Mouse (Mus musculus): Measurements from ENCODE around the gene Agap1.

Agap1 gene

DNA sequence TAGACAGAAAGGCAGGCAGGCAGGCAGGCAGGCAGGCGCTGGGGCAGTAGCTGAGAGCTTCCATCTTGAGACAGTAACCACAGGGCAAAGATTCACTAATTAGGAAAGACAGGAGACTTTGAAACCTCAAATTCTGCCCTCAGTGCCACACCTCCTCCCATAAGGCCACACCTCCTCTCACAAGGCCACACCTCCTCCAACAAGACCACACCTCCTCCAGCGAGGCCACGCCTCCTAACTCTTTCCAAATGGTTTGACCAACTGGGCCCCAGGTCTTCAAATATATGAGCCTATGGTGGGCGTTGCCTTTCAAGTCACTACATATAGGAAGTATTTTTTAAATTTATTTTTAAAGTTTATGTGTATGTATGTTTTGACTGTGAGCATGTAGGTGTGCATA, 446.8 kb downstream of the Agap1 start:
- in situ Hi-C loops (cut with MboI): no loop called here

DNA sequence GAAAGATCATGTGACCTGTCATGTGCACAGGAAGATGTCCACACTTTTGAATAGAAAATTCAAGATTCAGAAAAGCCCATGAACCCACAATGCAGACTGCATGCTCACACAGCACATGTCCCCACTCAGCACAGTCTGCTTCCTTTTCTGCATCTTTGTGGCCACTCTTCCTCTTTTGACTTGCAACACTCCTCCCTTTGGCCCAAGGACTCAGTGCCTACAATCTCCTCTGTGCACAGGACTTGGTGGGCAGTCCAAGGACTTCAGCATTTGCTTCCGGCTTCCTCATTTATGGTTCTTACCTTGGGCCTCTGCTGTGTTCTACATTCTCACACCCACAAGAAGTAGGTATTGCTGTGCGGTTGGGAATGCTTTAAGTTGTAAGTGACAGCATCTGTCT, 447.6 kb downstream of the Agap1 start:
- in situ Hi-C loops (cut with MboI): no loop called here

DNA sequence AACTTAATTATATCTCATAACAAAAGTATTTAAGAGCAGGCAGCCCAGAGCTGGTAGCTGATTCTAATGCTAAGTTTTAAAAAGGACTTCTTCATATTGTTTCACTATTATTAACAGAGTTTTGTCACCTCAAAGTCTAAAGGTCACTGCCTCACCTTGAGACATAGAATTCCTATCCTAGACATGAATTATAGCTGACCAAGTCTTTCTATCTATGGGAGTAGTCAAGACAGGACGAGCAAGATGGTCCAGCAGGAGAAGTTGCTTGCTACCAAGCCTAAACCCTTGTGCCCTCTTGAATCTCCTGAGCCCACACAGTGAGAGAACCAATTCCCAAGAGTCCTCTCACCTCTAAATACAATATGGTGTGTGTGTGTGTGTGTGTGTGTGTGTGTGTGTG, 448.0 kb downstream of the Agap1 start:
- in situ Hi-C loops (cut with MboI): no loop called here

DNA sequence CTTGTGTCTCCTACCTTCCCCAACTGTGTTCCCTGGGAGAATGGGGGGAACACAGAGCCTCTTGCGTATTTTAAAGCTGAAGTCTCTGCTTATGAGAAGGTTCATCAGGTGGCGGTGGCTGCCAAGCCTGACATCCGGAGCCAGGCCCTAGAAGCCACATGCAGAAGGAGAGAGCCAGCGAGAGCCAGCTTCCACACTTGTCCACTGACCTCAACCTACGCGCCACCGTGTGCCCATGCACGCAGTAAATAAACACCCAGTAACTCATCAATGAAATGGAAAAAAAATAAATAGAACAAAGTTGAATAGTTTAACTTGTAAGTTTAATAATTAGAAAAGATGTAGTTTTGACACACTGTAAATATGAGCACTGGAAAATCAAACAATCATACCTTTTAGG, 455.2 kb downstream of the Agap1 start:
- in situ Hi-C loops (cut with MboI): no loop called here

DNA sequence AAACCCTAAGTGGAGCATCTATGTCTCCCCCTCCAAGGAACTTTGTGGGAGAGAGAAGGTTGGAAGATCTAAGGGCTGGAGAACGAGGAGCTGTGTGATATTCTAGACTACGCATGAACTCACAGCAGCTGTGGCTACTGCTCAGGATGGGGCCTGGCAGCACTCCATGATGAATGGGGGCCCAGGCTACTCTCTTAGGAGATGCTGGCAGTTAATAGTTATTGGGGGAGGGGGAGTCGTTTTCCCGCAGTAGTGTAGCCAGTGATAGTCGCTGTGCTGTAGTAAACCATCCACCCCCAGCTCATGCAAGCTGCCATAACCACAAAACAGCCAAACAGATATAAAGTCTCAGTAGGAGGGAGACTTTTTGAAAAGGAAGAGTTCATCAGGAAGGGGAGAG, 457.8 kb downstream of the Agap1 start:
- in situ Hi-C loops (cut with MboI): no loop called here

DNA sequence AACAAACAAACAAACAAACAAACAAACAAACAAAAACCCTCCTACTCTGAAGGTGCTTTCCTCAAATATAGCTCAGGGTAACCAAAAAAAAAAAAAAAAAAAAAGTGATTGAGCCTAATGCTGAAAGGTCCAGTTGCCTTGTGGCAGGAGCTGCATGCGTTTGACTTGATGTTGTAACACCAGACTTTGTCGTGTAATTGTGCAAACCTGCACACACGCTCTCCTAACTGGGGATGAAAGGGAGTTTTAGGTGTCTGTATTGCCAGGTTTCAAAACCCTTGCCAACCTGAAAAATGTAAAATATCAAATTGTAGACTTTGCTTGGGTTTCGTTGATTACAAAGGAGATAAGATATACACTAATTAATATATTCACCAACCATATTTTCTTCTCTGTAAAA, 459.0 kb downstream of the Agap1 start:
- in situ Hi-C loops (cut with MboI): no loop called here

DNA sequence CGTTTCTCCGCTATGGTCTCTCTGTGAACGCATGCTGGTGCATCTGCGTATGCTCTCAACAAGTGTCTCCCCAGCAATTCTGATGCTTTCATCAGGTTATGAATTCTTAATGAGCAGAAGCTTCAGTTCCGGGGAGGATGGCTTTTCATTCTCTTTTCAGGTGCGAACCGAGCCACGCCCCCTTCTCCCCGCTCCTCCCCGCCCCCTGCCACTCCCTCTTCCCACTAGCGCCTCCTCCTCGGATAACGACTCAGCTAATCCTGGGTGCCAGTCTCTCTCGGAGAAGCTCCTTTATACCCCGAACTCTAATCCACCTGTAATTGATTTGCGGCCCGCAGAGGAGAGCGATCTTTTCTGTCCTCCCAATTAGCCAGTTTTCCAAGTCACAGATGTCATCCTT, 463.5 kb downstream of the Agap1 start:
- in situ Hi-C loops (cut with MboI): no loop called here

DNA sequence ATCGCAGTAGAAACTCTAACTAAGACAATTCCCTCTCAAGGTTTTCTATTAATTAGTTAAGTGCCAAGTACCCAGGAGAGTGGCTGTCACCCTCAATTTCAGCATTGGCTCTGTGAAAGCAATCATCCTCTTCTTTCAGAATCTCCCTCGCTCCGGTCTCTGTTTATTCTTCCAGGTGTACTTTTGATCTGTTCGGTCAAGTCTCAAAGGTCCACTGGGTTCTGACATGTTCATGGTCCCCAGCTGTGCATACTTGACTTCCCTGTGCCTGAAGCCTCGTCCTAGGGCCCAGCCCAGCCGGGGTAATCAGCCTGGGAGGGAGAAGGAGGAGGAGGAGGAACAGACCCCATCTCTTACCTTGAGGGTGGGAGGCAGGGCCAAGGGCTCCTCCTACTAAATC, 464.6 kb downstream of the Agap1 start:
- in situ Hi-C loops (cut with MboI): no loop called here

DNA sequence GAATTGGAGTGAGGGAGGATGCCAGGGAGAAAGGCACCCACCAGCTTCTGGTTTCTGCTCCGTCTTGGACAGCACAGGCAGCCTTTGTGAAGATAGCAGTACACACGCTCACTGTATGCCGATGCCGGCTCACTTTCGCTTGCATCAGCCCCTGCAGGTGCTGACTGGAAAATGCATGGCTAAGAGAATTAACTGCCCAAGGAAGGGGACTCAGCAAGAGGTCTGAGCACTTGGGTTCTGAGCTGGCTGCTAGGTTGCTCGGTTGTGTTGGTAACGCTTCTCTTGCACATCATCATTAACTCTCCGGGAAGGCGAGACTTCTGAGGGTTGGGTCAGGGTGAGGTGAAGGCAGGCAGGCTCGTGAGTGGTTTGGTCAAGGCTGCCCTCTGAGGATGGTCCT, 467.2 kb downstream of the Agap1 start:
- in situ Hi-C loops (cut with MboI): no loop called here

DNA sequence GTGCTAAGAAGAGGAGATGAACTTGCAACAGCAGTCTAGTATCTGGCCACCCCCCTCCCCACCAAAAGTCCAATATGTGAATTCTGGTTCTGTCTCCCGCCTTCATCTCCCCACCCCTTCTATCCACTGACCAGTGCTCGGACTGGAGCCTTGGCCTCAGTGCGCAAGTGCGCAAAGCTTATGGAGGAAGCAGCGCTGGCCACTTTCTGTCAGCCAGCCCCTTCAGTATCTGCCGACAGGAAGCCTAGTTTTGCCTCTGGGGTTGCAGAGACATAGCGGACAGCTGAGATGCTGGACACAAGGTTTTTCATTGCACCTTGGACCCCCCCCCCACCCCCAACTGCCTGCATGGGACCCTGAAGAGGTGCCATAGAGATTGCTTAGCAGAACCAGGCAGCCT, 467.7 kb downstream of the Agap1 start:
- in situ Hi-C loops (cut with MboI): no loop called here

DNA sequence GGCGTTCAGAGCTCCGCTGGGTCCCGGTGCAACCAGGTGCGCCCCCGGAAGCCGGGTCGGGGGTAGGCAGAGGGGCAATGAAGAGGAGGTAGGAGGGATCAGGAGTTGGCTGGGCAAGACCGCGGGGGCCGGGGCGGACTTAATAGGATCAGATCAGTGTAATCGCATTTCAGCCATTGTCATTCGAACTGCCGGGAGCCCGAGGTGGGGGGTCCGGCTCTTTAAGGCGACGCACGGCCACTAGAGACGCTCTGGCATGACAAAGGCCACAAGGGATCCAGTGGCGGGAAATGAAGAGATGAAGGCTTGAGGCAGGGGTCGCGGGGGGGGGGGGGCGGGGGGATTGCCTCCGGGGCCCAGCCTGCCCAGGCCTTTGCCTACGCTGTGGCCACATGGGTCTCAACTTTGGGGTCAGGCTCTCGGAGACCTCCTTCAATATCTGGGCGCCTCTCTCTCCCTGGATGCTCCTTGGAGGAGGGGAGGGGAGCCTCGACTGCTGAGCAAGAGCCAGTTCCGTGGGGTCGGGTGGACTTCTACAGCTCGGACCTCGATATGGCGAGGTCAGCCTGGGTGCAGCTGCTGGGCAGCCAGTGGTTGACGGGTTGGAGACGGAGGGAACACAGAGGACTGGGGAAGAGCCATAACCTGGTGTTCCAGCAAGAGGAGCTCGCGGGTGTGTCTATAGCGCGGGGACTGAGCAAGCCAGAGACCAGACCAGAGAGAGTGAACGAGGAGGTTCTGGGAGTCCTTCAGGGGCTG, 468.5 kb downstream of the Agap1 start:
- in situ Hi-C loops (cut with MboI): no loop called here

DNA sequence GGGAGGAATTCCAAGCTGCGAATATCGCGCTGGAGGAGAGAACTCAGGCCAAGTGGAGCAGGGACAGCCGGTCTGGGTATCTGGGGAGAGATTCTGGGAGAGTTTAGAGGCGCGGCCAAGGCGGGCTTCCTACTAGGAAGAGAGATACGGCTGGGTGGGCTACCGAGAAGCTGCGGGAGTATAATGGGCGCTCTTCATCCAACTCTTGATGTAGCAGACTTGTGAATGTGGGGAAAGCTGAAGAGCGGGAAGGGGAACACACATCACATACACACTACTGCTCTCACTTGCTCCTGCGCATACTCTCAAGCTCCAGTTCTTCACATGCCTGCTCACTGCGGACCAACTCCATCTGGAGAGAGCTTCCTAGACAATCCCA, 469.0 kb downstream of the Agap1 start:
- in situ Hi-C loops (cut with MboI): no loop called here

DNA sequence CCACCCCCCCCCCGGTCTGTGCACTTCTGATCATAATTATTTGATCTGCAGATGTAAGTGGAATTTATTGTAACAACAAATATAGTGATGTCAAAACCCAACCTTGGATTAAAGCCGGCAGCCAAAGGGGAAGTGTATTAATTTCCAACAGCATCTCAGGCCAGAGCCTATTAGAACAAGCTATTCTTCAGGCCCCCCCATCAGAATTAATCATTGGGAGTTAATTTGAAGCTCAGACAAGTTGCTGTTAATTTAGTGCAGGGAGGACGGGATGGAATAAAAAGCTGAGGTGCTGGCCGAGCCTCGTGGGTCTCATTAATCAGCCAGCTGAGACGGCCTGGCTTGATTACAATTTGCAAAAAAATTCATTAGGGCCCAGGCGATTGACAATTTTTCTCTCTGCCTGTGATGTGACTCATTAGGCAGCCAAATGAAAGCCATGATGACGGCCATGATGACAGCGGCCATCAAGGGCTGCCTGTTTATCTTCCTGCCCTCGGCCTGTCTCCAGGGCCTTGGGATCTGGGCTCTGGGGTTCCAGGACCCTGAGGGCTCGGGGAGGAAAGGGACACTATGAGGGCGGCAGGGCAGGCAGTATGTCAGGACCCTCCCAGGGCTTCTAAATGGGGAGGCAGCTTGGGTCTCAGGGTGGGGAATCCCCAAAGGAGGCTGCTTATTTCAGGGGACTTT, 471.0 kb downstream of the Agap1 start:
- in situ Hi-C loops (cut with MboI): no loop called here

DNA sequence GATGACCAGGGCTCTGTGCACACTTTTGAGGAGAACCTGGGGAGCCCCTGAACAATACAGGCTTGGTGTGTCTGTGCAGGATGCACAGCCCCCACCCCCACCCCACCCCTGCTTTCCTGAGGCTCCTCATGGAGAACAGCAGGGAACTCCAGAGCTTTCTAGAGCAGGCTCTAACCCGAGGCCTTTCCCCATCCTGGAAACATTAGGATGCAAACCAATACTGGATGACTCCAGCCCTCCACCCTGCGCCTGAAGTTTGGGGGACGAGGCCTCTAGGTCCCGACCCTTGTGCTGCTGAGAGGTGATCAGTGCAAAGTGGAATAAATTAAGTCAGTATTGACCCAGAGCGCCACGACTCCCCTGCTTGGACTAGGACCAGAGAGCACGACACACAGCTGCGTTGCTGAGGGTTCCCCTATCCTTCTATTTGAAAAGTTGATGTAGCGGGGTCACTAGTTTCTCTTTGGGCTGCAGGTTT, 472.0 kb downstream of the Agap1 start:
- in situ Hi-C loops (cut with MboI): no loop called here

DNA sequence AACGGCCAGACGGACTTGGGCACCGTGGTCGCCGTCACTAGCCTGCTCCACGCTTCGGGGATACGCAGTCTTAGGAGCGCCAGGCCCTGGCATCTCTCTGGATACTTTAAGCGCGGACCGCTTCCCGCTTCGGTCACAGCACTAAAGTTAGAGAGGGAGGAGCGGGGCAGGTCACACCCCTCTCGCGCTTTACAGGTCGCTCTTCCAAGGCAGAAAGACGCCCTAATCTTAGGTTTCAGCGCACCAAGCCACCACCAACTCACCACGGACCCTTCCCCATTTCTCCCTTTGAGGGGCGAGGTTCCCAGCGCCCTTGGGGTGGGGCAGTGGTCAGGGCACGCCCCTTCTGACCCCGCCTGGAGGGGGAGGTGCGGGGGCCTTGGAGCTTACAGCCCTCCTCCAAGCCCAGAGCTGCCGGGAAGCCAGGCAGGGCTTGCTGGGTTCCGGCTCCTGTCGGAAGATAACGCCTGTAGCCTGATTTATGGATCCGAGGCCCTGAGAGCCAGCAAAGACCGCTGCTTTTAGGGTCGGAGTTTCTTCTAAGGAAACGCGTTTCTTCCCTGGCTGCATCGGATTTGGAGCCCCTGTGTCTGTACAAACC, 472.6 kb downstream of the Agap1 start:
- in situ Hi-C loops (cut with MboI): no loop called here

DNA sequence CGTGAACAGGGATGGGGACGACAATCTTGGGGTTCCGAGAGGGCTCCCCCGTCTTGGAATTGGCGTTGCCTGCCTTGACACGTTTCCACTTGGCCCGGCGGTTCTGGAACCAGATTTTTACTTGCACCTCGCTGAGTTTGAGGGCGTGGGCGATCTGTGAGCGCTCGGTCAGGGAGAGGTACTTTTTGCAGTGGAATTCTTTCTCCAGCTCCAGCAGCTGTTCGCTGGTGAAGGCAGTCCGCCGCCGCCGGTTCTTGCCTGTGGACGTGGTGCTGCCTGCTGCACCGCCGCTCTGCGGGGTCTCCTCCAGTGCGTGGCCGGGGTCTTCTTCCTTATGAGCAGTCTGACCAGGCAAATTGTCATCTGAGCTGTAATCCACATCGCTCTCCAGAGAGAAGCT, 474.1 kb downstream of the Agap1 start:
- in situ Hi-C loops (cut with MboI): no loop called here

DNA sequence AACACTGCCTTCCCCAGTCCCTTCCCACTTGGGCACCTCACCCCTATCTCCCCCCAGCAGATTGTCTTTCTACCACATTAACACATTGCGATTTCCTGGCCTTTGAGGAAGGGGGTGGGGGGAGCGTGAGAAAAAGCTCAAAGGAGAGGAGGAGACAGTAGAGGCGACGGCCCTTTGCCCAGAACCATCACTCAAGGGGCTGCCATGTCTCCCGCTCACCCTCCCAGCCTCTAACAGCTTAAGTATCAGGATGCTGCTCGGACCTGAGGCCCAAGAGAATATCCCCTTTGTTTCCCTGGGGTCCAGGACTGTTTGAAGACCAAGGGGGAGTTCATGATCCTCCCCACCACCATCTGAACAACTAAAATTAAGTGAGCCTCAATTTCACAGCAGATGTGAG, 474.6 kb downstream of the Agap1 start:
- in situ Hi-C loops (cut with MboI): no loop called here

DNA sequence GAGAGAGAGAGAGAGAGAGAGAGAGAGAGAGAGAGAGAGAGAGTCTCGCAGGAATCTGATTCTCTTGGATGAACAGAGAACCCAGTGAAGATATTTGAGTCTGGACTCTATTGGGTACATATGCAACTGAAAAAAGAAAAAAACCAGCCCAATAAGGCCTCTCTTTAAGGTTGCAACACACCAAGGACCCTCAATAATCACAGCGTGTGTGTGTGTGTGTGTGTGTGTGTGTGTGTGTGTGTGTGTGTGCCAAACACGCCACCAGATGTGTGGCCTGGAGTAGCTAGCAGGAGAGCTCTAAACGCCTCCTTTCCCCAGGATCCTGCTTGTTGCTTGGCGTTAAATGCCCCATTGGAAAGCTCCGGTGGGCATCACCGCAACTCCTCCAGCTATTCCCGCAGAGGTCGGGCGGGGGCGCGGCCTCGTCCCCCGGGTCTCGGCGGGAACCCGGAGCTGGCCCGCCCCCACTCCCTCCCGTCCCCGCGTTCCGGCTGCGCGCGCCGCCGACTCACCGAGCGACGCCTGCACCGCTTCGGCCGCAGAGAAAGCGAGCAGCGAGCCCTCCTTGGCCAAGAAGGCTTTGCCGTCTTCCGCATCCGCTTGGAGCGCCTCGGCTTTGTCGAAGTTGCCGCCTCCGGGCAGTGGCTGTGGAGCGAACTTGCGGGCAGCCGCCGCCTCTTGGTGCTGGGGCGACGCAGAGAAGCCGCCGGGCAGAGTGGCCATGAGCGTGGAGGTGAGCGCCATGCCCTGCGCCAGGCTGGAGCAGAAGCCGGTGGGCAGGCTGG, 475.3 kb downstream of the Agap1 start:
- in situ Hi-C loops (cut with MboI): no loop called here

DNA sequence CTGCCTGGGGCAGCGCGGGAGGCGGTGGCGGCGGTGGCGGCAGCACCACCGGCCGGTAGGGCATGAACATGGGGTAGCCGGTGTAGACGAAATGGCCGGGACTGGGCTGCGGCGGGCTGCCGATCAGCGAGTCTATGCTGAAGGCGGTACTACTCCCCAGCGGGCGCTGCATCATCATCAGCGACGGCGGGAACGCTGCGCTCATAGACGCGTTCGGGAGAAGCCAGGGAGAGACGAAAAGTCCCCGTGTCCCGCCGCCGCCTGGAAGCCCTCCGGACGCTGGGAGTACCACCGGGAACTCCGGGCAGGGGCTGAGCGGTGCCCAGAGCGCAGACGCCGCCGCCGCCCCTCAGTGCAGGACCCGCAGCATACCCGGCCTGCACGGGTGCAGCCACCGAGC, 475.9 kb downstream of the Agap1 start:
- in situ Hi-C loops (cut with MboI): no loop called here

DNA sequence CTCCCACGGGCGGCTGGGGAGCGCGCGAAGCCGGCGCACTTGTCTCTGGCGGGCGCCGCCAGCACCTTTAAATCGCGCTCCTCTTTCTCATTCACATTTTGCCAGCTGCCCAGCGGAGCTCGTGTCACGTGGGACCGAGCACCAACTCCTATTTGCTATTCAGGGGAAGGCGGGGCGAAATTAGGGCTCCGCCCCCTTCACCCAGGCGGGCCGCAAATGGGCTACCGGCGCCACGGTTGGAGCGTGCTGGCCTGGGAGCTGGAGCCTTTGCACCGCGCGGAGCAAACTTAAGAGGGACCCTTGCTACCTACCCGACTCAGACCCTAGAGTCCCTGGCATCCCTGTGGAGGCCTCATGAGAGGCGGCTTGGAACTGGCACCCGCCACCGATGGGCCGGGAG, 476.5 kb downstream of the Agap1 start, which contains the start of gene Gbx2:
Gene Gbx2, minus strand, starts transcription at position 60 of the 400 bp plus-strand sequence.
- in situ Hi-C loops (cut with MboI): no loop called here

DNA sequence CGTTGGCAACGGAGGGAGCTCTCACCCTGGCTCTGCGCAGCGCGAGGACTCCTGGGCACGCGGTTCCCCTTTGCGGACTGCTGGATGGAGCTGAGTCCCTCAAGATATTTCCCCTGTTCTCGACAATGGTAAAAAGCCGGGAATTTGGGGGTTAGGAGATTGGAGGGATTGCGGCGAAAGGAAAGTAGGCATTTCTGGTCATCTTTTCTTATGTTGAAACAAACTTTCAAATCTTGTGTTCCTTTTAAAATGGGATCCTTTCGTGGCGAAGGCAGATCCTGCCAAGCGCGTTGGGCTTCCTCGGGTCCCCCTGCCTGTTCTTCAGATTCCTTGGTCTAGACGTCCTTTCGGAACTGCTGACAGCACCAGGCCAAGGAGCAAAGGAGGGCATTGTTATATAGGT, 477.4 kb downstream of the Agap1 start:
- in situ Hi-C loops (cut with MboI): no loop called here

DNA sequence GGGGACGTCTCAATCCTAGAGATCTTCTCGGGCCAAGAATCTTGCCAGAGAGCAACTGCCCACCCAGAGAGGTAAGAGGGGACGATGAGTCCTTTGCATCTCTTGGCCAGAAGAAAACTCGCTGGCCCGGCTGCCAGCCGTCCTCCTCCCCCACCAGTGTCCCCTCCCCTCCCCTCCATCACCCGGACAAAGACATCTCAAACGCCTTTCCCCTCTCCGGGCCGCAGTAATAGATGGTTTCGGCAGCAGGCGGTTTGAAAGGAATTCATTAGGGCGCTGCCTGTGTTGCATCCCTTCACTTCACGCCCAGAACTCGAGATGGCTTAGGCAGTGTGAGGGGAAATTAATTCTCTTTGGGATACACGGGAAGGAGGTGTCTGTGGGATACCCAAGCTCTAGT, 478.0 kb downstream of the Agap1 start:
- in situ Hi-C loops (cut with MboI): no loop called here
